13 mouse cellular contexts compared by ENCODE assay signal in the genomic region with DNA sequence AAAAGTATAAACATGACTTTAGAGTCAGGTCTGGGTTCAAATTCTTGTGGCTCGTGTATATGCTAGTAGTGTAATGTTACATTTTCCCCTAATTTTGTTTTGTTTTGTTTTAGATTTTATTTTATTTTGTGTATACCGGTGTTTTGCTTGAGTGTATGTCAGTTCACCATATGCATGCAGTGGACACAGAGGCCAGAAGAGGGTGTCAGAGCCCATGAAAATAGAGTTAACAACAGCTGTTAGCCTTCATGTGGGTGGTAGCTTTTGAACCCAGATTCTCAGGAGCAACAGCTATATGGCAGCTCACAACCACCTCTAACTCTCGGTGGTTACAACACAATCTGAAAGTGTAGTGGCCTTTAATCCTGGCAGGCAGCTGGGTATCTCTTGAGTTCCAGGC.
DNase-seq lines count a peak whose midpoint lies in the region; ATAC-seq and TF ChIP-seq lines count a peak whose summit lies in the region.
"Had no signal": no experiment of that assay in that cellular context is flagged by ENCODE, and none has a peak within 500 bp of the region (broad histone marks: within the 10 kb centered on the region; RNA-seq: fewer than 3 reads in every experiment).

No protein-coding gene starts in this region.

- no peak for ATAC-seq in heart, postnatal 0 days (ENCODE audit: insufficient read depth, low read depth)
- ATAC-seq in liver, postnatal 0 days, result no peak
- no peak for ATAC-seq in liver, embryonic 11.5 days (replicated peaks; ENCODE audit: low FRiP score)
- ATAC-seq: midbrain, embryonic 15.5 days had no signal

- H3K9ac ChIP-seq in heart, postnatal 0 days (replicated peaks; ENCODE audit: low read depth, low read length), result no peak overlapping the region
- H3K9ac ChIP-seq in liver, postnatal 0 days (replicated peaks), result no peak overlapping the region
- H3K9ac ChIP-seq in liver, embryonic 11.5 days (ENCODE audit: low read depth, low read length), result no peak overlapping the region
- no peak overlapping the region for H3K9ac ChIP-seq in CH12.LX (ENCODE audit: insufficient read depth, low read depth)
- H3K9ac ChIP-seq: hindbrain, embryonic 13.5 days; liver, embryonic 13.5 days; midbrain, embryonic 15.5 days; neural tube, embryonic 12.5 days had no signal

- no peaks in the 10 kb centered on the region for H3K27me3 ChIP-seq in heart, postnatal 0 days (ENCODE audit: control insufficient read depth, insufficient read depth, low read length)
- no peaks in the 10 kb centered on the region for H3K27me3 ChIP-seq in liver, postnatal 0 days (ENCODE audit: insufficient read depth, low read length)
- no peaks in the 10 kb centered on the region for H3K27me3 ChIP-seq in liver, embryonic 11.5 days (replicated peaks; ENCODE audit: control insufficient read depth, insufficient read depth, low read length)
- H3K27me3 ChIP-seq in CH12.LX (replicated peaks), result no peaks in the 10 kb centered on the region
- H3K27me3 ChIP-seq: hindbrain, embryonic 13.5 days; liver, embryonic 13.5 days; midbrain, embryonic 15.5 days; neural tube, embryonic 12.5 days had no signal

- dilution Hi-C loops in CH12.LX (cut with MboI; ENCODE audit: extremely low pct_ligation_motif_present, extremely low pct_unique_long_range_greater_than_20kb, low sequenced_read_pairs), result no loop called here

- no peaks in the 10 kb centered on the region for H3K36me3 ChIP-seq in heart, postnatal 0 days (replicated peaks; ENCODE audit: control insufficient read depth, insufficient read depth, low read length)
- no peaks in the 10 kb centered on the region for H3K36me3 ChIP-seq in liver, postnatal 0 days (replicated peaks; ENCODE audit: insufficient read depth, low read length)
- H3K36me3 ChIP-seq in liver, embryonic 11.5 days (ENCODE audit: control insufficient read depth, insufficient read depth, low read length), result no peaks in the 10 kb centered on the region
- no peaks in the 10 kb centered on the region for H3K36me3 ChIP-seq in CH12.LX (replicated peaks in 1 of 2; ENCODE audit: control insufficient read depth in 1 of 2, insufficient read depth in 1 of 2, low read length in 1 of 2)
- H3K36me3 ChIP-seq: hindbrain, embryonic 13.5 days; liver, embryonic 13.5 days; midbrain, embryonic 15.5 days; neural tube, embryonic 12.5 days had no signal

- H3K4me2 ChIP-seq in heart, postnatal 0 days (ENCODE audit: low read depth, low read length), result no peak overlapping the region
- H3K4me2 ChIP-seq in liver, postnatal 0 days (ENCODE audit: low read depth, low read length), result no peak overlapping the region
- no peak overlapping the region for H3K4me2 ChIP-seq in liver, embryonic 11.5 days
- H3K4me2 ChIP-seq in CH12.LX (ENCODE audit: insufficient read depth, low read depth, poor library complexity, severe bottlenecking), result no peak overlapping the region
- H3K4me2 ChIP-seq: hindbrain, embryonic 13.5 days; liver, embryonic 13.5 days; midbrain, embryonic 15.5 days; neural tube, embryonic 12.5 days had no signal

- 70% methylated on average over 3 of the region's 3 CpGs for WGBS in heart, postnatal 0 days
- 62% methylated on average over 3 of the region's 3 CpGs for WGBS in liver, postnatal 0 days (ENCODE audit: insufficient replicate concordance)
- WGBS in liver, embryonic 11.5 days, result 80% methylated on average over 3 of the region's 3 CpGs

- no peaks in the 10 kb centered on the region for H3K9me3 ChIP-seq in heart, postnatal 0 days (replicated peaks; ENCODE audit: control insufficient read depth, low read length)
- H3K9me3 ChIP-seq in liver, postnatal 0 days (ENCODE audit: low read length), result no peaks in the 10 kb centered on the region
- H3K9me3 ChIP-seq in liver, embryonic 11.5 days (ENCODE audit: control insufficient read depth, low read length), result no peaks in the 10 kb centered on the region
- H3K9me3 ChIP-seq in CH12.LX (replicated peaks; ENCODE audit: low read length), result no peaks in the 10 kb centered on the region
- H3K9me3 ChIP-seq: hindbrain, embryonic 13.5 days; liver, embryonic 13.5 days; midbrain, embryonic 15.5 days; neural tube, embryonic 12.5 days had no signal

- intact Hi-C loops in heart, postnatal 36 days (cut with DNase I), result loop anchor here (2.0 kb wide), 1 partner anchor 63 kb away; no protein-coding TSS in a partner anchor

- TF ChIP-seq EP300 in heart, postnatal 0 days (IDR thresholded peaks at IDR 0.05; ENCODE audit: low read depth), result no peak
- no peak for TF ChIP-seq EP300 in liver, postnatal 0 days (IDR thresholded peaks at IDR 0.05; ENCODE audit: low read depth)
- TF ChIP-seq EP300 in CH12.LX (IDR thresholded peaks at IDR 0.05; ENCODE audit: low read length), result no peak

- no peak for DNase-seq in heart, postnatal 0 days (ENCODE audit: low spot score)
- DNase-seq in heart, postnatal 36 days, result no peak
- DNase-seq in liver, postnatal 0 days, result no peak
- DNase-seq in liver, embryonic 11.5 days (ENCODE audit: low spot score), result no peak
- DNase-seq in CH12.LX (ENCODE audit: extremely low read depth), result no peak
- peak; percentile 37 for DNase-seq in naive thymus-derived CD4-positive, alpha-beta T cell, adult 2 months (ENCODE audit: low read depth)
- DNase-seq in frontal cortex, postnatal 36 days (ENCODE audit: low spot score in 2 of 2), result no peak
- DNase-seq: cerebellum, postnatal 25 days; gastrocnemius, postnatal 25 days; liver, embryonic 13.5 days had no signal

- TF ChIP-seq POLR2A in CH12.LX (IDR thresholded peaks at IDR 0.05; ENCODE audit: low read depth, low read length), result no peak

- H3K27ac ChIP-seq in heart, postnatal 0 days (ENCODE audit: low read depth), result no peak overlapping the region
- H3K27ac ChIP-seq in liver, postnatal 0 days (ENCODE audit: low read depth), result no peak overlapping the region
- no peak overlapping the region for H3K27ac ChIP-seq in liver, embryonic 11.5 days (ENCODE audit: low read depth, low read length)
- H3K27ac ChIP-seq in CH12.LX (ENCODE audit: insufficient read depth, low read depth), result no peak overlapping the region
- H3K27ac ChIP-seq: hindbrain, embryonic 13.5 days; liver, embryonic 13.5 days; midbrain, embryonic 15.5 days; neural tube, embryonic 12.5 days had no signal

- H3K4me1 ChIP-seq in heart, postnatal 0 days (ENCODE audit: control insufficient read depth, insufficient read depth), result peaks cover 39% of the 10 kb centered on the region
- peaks cover 9% of the 10 kb centered on the region; the same call in 1 of the 2 replicates for H3K4me1 ChIP-seq in liver, postnatal 0 days (ENCODE audit: insufficient read depth)
- peaks cover 10% of the 10 kb centered on the region for H3K4me1 ChIP-seq in liver, embryonic 11.5 days (replicated peaks; ENCODE audit: control insufficient read depth, insufficient read depth, low read length)
- peaks cover 0 to 9% of the 10 kb centered on the region in 2 experiments; a peak in 2 of 4 replicates for H3K4me1 ChIP-seq in CH12.LX (ENCODE audit: control insufficient read depth in 1 of 2, insufficient read depth in 2 of 2)

- H3K79me2 ChIP-seq in CH12.LX (replicated peaks; ENCODE audit: control insufficient read depth, extremely low read depth, insufficient read depth, poor library complexity, severe bottlenecking), result peaks cover 3% of the 10 kb centered on the region; the same call in 1 of the 2 replicates

- no peak overlapping the region for H3K4me3 ChIP-seq in heart, postnatal 0 days (ENCODE audit: low read depth, low read length)
- no peak overlapping the region for H3K4me3 ChIP-seq in liver, postnatal 0 days (ENCODE audit: low read depth, low read length)
- no peak overlapping the region for H3K4me3 ChIP-seq in liver, embryonic 11.5 days (ENCODE audit: low read depth, low read length)
- H3K4me3 ChIP-seq in CH12.LX (replicated peaks in 1 of 3; ENCODE audit: low read depth in 2 of 3, low read length in 2 of 3, poor library complexity in 1 of 3), result no peak overlapping the region
- H3K4me3 ChIP-seq: hindbrain, embryonic 13.5 days; liver, embryonic 13.5 days; midbrain, embryonic 15.5 days; neural tube, embryonic 12.5 days had no signal

- in situ Hi-C loops in CH12.LX (cut with MboI; ENCODE audit: low pct_ligation_motif_present, low pct_unique_long_range_greater_than_20kb, low sequenced_read_pairs), result no loop called here

- TF ChIP-seq RAD21 in CH12.LX (IDR thresholded peaks at IDR 0.05; ENCODE audit: low read depth, low read length), result peak; percentile 44

- TF ChIP-seq CTCF in heart, postnatal 0 days (IDR thresholded peaks at IDR 0.05; ENCODE audit: low read depth), result peak; percentile 24; the same call in 1 of the 2 replicates
- TF ChIP-seq CTCF in liver, postnatal 0 days (IDR thresholded peaks at IDR 0.05; ENCODE audit: low read depth), result peak; percentile 33
- TF ChIP-seq CTCF in CH12.LX (conservative IDR thresholded peaks at IDR 0.05 in 1 of 2, IDR thresholded peaks at IDR 0.05 in 1 of 2; ENCODE audit: low read depth in 2 of 2, low read length in 2 of 2), result peak in 1 of 2 experiments; percentile 44; a peak in 1 of 4 replicates

TF ChIP-seq in CH12.LX, 34 proteins besides CTCF, POLR2A, EP300 and RAD21:
- TF ChIP-seq RCOR1 (conservative IDR thresholded peaks at IDR 0.05; ENCODE audit: low read depth, low read length), result no peak
- peak; percentile 30 for TF ChIP-seq SMC3 (IDR thresholded peaks at IDR 0.05; ENCODE audit: low read depth, low read length)
- no peak for TF ChIP-seq MAZ (IDR thresholded peaks at IDR 0.05; ENCODE audit: low read depth, low read length)
